Mouse (Mus musculus) v-Abl transformed pro-B cells (cell line): Measurements from ENCODE around the gene Slc44a4.

ENCODE experiments used
- in situ Hi-C, 2 experiments: fragments of 400-800 bp; cut with MboI; formaldehyde crosslinking; loops; one replicate each; pipeline ENCODE4 v1.15.1; 2025; ENCODE audit not compliant: unreplicated experiment in 2 of 2

Gene Slc44a4

GRCm38 (mm10) chr17:34934830-34935229, 20.6 kb downstream of the Slc44a4 start:
- in situ Hi-C loops, result loop anchor here in 1 of 2 experiments (25.0 kb wide), 1 partner anchor 298 kb away; the partner anchor contains the start of genes Atf6b, Fkbpl, Ppt2 and Prrt1

GRCm38 (mm10) chr17:34937960-34938505, 23.8 kb downstream of the Slc44a4 start:
- in situ Hi-C loops, result loop anchor here in 1 of 2 experiments (25.0 kb wide), 1 partner anchor 301 kb away; the partner anchor contains the start of genes Atf6b, Fkbpl, Ppt2 and Prrt1

GRCm38 (mm10) chr17:34941344-34942041, 27.2 kb downstream of the Slc44a4 start:
- in situ Hi-C loops, result loop anchor here in 1 of 2 experiments (25.0 kb wide), 1 partner anchor 304 kb away; the partner anchor contains the start of genes Atf6b, Fkbpl, Ppt2 and Prrt1

- in situ Hi-C loops, result loop anchor here in 1 of 2 experiments (25.0 kb wide), 1 partner anchor 306 kb away; the partner anchor contains the start of genes Atf6b, Fkbpl, Ppt2 and Prrt1
Measured at GRCm38 (mm10) chr17:34943128-34943815, 29.0 kb downstream of the Slc44a4 start.

- in situ Hi-C loops, result loop anchor here in 1 of 2 experiments (25.0 kb wide), 1 partner anchor 307 kb away; the partner anchor contains the start of genes Atf6b, Fkbpl, Ppt2 and Prrt1
Measured at GRCm38 (mm10) chr17:34944362-34944761, 30.1 kb downstream of the Slc44a4 start.

- in situ Hi-C loops, result loop anchor here (5.0 to 25.0 kb wide), 4 partner anchors 34 to 309 kb away; partner anchors contain the start of genes Slc44a4 (in 2 of the 2), Atf6b (in 1 of the 2), Fkbpl (in 1 of the 2) and Lsm2 (in 1 of the 2)
Measured at GRCm38 (mm10) chr17:34946486-34947140, 32.3 kb downstream of the Slc44a4 start.

- in situ Hi-C loops, result loop anchor here (5.0 to 25.0 kb wide), 4 partner anchors 35 to 310 kb away; partner anchors contain the start of genes Slc44a4 (in 2 of the 2), Atf6b (in 1 of the 2), Fkbpl (in 1 of the 2) and Lsm2 (in 1 of the 2)
Measured at GRCm38 (mm10) chr17:34947606-34948005, 33.3 kb downstream of the Slc44a4 start.

- in situ Hi-C loops, result loop anchor here (5.0 to 25.0 kb wide), 4 partner anchors 33 to 312 kb away; partner anchors contain the start of genes Slc44a4 (in 2 of the 2), Atf6b (in 1 of the 2), Fkbpl (in 1 of the 2) and Lsm2 (in 1 of the 2)
Measured at GRCm38 (mm10) chr17:34948721-34949552, 34.7 kb downstream of the Slc44a4 start.

GRCm38 (mm10) chr17:34949553-34949969, 35.3 kb downstream of the Slc44a4 start:
- in situ Hi-C loops, result loop anchor here (5.0 to 25.0 kb wide), 4 partner anchors 33 to 312 kb away; partner anchors contain the start of genes Slc44a4 (in 2 of the 2), Atf6b (in 1 of the 2), Fkbpl (in 1 of the 2) and Lsm2 (in 1 of the 2)

GRCm38 (mm10) chr17:34950514-34951455, 36.5 kb downstream of the Slc44a4 start:
- in situ Hi-C loops, result loop anchor here in 1 of 2 experiments (5.0 kb wide), 1 partner anchor 37 kb away; no protein-coding TSS in a partner anchor

GRCm38 (mm10) chr17:34951636-34952377, 37.5 kb downstream of the Slc44a4 start:
- in situ Hi-C loops, result loop anchor here in 1 of 2 experiments (5.0 kb wide), 1 partner anchor 35 kb away; no protein-coding TSS in a partner anchor

GRCm38 (mm10) chr17:34952378-34953040, 38.2 kb downstream of the Slc44a4 start:
- in situ Hi-C loops, result loop anchor here in 1 of 2 experiments (5.0 kb wide), 1 partner anchor 35 kb away; no protein-coding TSS in a partner anchor

GRCm38 (mm10) chr17:34953258-34953657, 39.0 kb downstream of the Slc44a4 start:
- in situ Hi-C loops, result loop anchor here in 1 of 2 experiments (5.0 kb wide), 1 partner anchor 34 kb away; no protein-coding TSS in a partner anchor

GRCm38 (mm10) chr17:34953904-34954303, 39.6 kb downstream of the Slc44a4 start:
- in situ Hi-C loops, result loop anchor here in 1 of 2 experiments (5.0 kb wide), 1 partner anchor 33 kb away; no protein-coding TSS in a partner anchor

GRCm38 (mm10) chr17:34954831-34955230, 40.6 kb downstream of the Slc44a4 start:
- in situ Hi-C loops, result loop anchor here in 1 of 2 experiments (5.0 kb wide), 1 partner anchor 32 kb away; no protein-coding TSS in a partner anchor

- in situ Hi-C loops, result no loop called here
Measured at GRCm38 (mm10) chr17:34955884-34956283, 41.6 kb downstream of the Slc44a4 start.
